Mouse (Mus musculus) intestine, postnatal 0 days (tissue): Measurements from ENCODE around the gene Adgrl3. TPM values are rescaled to one million over a fixed set of nuclear protein-coding genes. Genes with fewer than 3 reads are reported as not detected.

Experiments
- ATAC-seq: fragments of 200-750 bp; cut with Nextera tagmentation; 2 replicates; pipeline ENCODE4 v1.8.0; 2017; ENCODE audit warnings: mild to moderate bottlenecking, moderate TSS enrichment, moderate library complexity
- H3K27ac ChIP-seq: fragments of 300-500 bp; sonication (generic); 2 replicates; pipeline ENCODE4 v1.5.1; 2014; ENCODE audit warnings: mild to moderate bottlenecking, low read depth, low read length, moderate library complexity
- H3K27me3 ChIP-seq: fragments of 300-500 bp; sonication (generic); replicated peaks from 2 replicates; pipeline ENCODE4 v1.6.1; 2014; ENCODE audit warnings: low read length, mixed read lengths; ENCODE audit not compliant: control insufficient read depth, insufficient read depth
- H3K36me3 ChIP-seq: fragments of 300-500 bp; sonication (generic); 2 replicates; pipeline ENCODE4 v1.6.1; 2014; ENCODE audit warnings: mild to moderate bottlenecking, moderate library complexity; ENCODE audit not compliant: control insufficient read depth, insufficient read depth
- H3K4me1 ChIP-seq: fragments of 300-500 bp; sonication (generic); replicated peaks from 2 replicates; pipeline ENCODE4 v1.6.1; 2014; ENCODE audit warnings: antibody characterized with exemption, low read length, mixed read lengths; ENCODE audit not compliant: control insufficient read depth, insufficient read depth
- H3K4me2 ChIP-seq: fragments of 300-500 bp; sonication (generic); replicated peaks from 2 replicates; pipeline ENCODE4 v1.6.1; 2014; ENCODE audit warnings: low read depth, mild to moderate bottlenecking, moderate library complexity
- H3K4me3 ChIP-seq: fragments of 300-500 bp; sonication (generic); 2 replicates; pipeline ENCODE4 v1.5.1; 2014; ENCODE audit warnings: low read depth, low read length
- H3K9ac ChIP-seq: fragments of 300-500 bp; sonication (generic); 2 replicates; pipeline ENCODE4 v1.6.1; 2014; ENCODE audit warnings: mild to moderate bottlenecking, low read depth, low read length
- H3K9me3 ChIP-seq: fragments of 300-500 bp; sonication (generic); 2 replicates; pipeline ENCODE4 v1.6.1; 2016; ENCODE audit warnings: mixed run types; ENCODE audit not compliant: control insufficient read depth
- CTCF ChIP-seq: sonication (generic); IDR thresholded peaks from 2 replicates; pipeline ENCODE4 v1.5.1; 2016; ENCODE audit warnings: low read depth, mild to moderate bottlenecking, control low read depth, antibody characterized with exemption, moderate library complexity
- WGBS: fragments of 180-500 bp; shearing (Covaris S2); extraction: QIAGEN DNeasy Blood & Tissue Kit; methylation state at CpG from one replicate; pipeline ENCODE4 v1.1.7; 2014; 5-methylcytosine and 5-hydroxymethylcytosine counted together
- polyA plus RNA-seq: library from polyadenylated mRNA; unstranded; fragments of >200 nt; fragmentation: Nextera tagmentation; extraction: Ambion mirVana; gene quantifications from 2 replicates; pipeline ENCODE4 v1.2.1, GENCODE M21; 2015

Gene Adgrl3
- polyA plus RNA-seq, 1 experiment from 2014 or later: 4.2 TPM

- no peaks in the 10 kb centered on the region for H3K36me3 ChIP-seq
- no peaks in the 10 kb centered on the region for H3K9me3 ChIP-seq
- H3K4me2 ChIP-seq: no peak overlapping the region
- no peaks in the 10 kb centered on the region for H3K4me1 ChIP-seq
- no peak overlapping the region for H3K27ac ChIP-seq
- no peak overlapping the region for H3K4me3 ChIP-seq
- 84% methylated on average over 24 of the region's 24 CpGs for WGBS
- no peak overlapping the region for H3K9ac ChIP-seq
- no peak for TF ChIP-seq CTCF
- no peaks in the 10 kb centered on the region for H3K27me3 ChIP-seq
- no peak for ATAC-seq
These were observed 774.7 kb downstream of the Adgrl3 start for GRCm38 (mm10) chr5:81794601-81795000.

- 78% methylated on average over 4 of the region's 4 CpGs for WGBS
- no peak for TF ChIP-seq CTCF
- no peaks in the 10 kb centered on the region for H3K9me3 ChIP-seq
- no peak overlapping the region for H3K4me3 ChIP-seq
- no peaks in the 10 kb centered on the region for H3K36me3 ChIP-seq
- H3K27me3 ChIP-seq: no peaks in the 10 kb centered on the region
- no peak overlapping the region for H3K27ac ChIP-seq
- no peak overlapping the region for H3K4me2 ChIP-seq
- no peak for ATAC-seq
- no peaks in the 10 kb centered on the region for H3K4me1 ChIP-seq
- H3K9ac ChIP-seq: no peak overlapping the region
These were observed 776.2 kb downstream of the Adgrl3 start for GRCm38 (mm10) chr5:81796128-81796527.

GRCm38 (mm10) chr5:81810966-81811365 lies 791.0 kb downstream of the Adgrl3 start:
- 87% methylated on average over 5 of the region's 5 CpGs for WGBS

GRCm38 (mm10) chr5:81832076-81832475 lies 812.1 kb downstream of the Adgrl3 start:
- Histone ChIP-seq H3K4me1 (no peaks in the 10 kb centered on the region), H3K27ac (no peak overlapping the region), H3K9me3 (no peaks in the 10 kb centered on the region), H3K4me2 (no peak overlapping the region), H3K4me3 (no peak overlapping the region), H3K9ac (no peak overlapping the region), H3K27me3 (no peaks in the 10 kb centered on the region), H3K36me3 (no peaks in the 10 kb centered on the region)
- TF ChIP-seq CTCF: no peak
- 89% methylated on average over 1 of the region's 1 CpGs for WGBS
- no peak for ATAC-seq

More at GRCm38 (mm10) chr5:81810966-81811365, 791.0 kb downstream of the Adgrl3 start:
- no peaks in the 10 kb centered on the region for H3K36me3 ChIP-seq
- no peak for TF ChIP-seq CTCF
- H3K27ac ChIP-seq: no peak overlapping the region
- H3K4me1 ChIP-seq: no peaks in the 10 kb centered on the region
- ATAC-seq: no peak
- no peak overlapping the region for H3K9ac ChIP-seq
- H3K27me3 ChIP-seq: no peaks in the 10 kb centered on the region
- no peak overlapping the region for H3K4me3 ChIP-seq
- no peak overlapping the region for H3K4me2 ChIP-seq
- H3K9me3 ChIP-seq: no peaks in the 10 kb centered on the region

GRCm38 (mm10) chr5:81832679-81833078 lies 812.7 kb downstream of the Adgrl3 start:
- 75% methylated on average over 2 of the region's 2 CpGs for WGBS
- ATAC-seq: no peak
- Histone ChIP-seq H3K27ac (no peak overlapping the region), H3K4me1 (no peaks in the 10 kb centered on the region), H3K9ac (no peak overlapping the region), H3K36me3 (no peaks in the 10 kb centered on the region), H3K27me3 (no peaks in the 10 kb centered on the region), H3K4me3 (no peak overlapping the region), H3K9me3 (no peaks in the 10 kb centered on the region), H3K4me2 (no peak overlapping the region)
- no peak for TF ChIP-seq CTCF

GRCm38 (mm10) chr5:81837860-81838259 lies 817.9 kb downstream of the Adgrl3 start:
- TF ChIP-seq CTCF: no peak
- Histone ChIP-seq H3K4me3 (no peak overlapping the region), H3K27ac (no peak overlapping the region), H3K4me1 (no peaks in the 10 kb centered on the region), H3K4me2 (no peak overlapping the region), H3K27me3 (no peaks in the 10 kb centered on the region), H3K9me3 (no peaks in the 10 kb centered on the region), H3K36me3 (no peaks in the 10 kb centered on the region), H3K9ac (no peak overlapping the region)
- 41% methylated on average over 2 of the region's 2 CpGs for WGBS
- peak; percentile 64 for ATAC-seq

GRCm38 (mm10) chr5:81843798-81844197 lies 823.9 kb downstream of the Adgrl3 start:
- Histone ChIP-seq H3K27me3 (no peaks in the 10 kb centered on the region), H3K36me3 (no peaks in the 10 kb centered on the region), H3K27ac (no peak overlapping the region), H3K9ac (no peak overlapping the region), H3K4me3 (no peak overlapping the region), H3K9me3 (no peaks in the 10 kb centered on the region), H3K4me1 (no peaks in the 10 kb centered on the region), H3K4me2 (no peak overlapping the region)
- WGBS: 61% methylated on average over 4 of the region's 4 CpGs
- no peak for TF ChIP-seq CTCF
- no peak for ATAC-seq
